Mouse (Mus musculus): ENCODE data around the gene Eci1. TPM values are rescaled to one million over a fixed set of nuclear protein-coding genes. Genes with fewer than 3 reads are reported as not detected.
A peak's percentile ranks its signal among the peaks of the same experiment; 100 is the strongest.

Eci1 gene
- 55.4 and 55.9 TPM in 2 replicates for polyA plus RNA-seq (2012; rRNA removed)

- no peaks in the 10 kb centered on the region for H3K4me1 ChIP-seq (ENCODE audit: control insufficient read depth, insufficient read depth, low read length)
- H3K27ac ChIP-seq (ENCODE audit: insufficient read depth, low read length) = peak within 1 kb of the TSS; percentile 90
- TF ChIP-seq CTCF (IDR thresholded peaks at IDR 0.05; ENCODE audit: extremely low read depth, insufficient read depth, low read length) (no peak), POLR2A (IDR thresholded peaks at IDR 0.05; ENCODE audit: extremely low read depth, insufficient read depth, low read length) (peak; percentile 59; the same call in 1 of the 2 replicates)
- H3K4me3 ChIP-seq (ENCODE audit: insufficient read depth, low read length) = peak within 1 kb of the TSS; percentile 49
Observed at GRCm38 (mm10) chr17:24426471-24427169, at the start of gene Eci1. Eci1 (plus strand) TSS chr17:24426641.

GRCm38 (mm10) chr17:24378496-24378895 lies 47.9 kb upstream of the Eci1 start:
- Histone ChIP-seq H3K4me3 (ENCODE audit: insufficient read depth, low read length) (no peak overlapping the region), H3K4me1 (ENCODE audit: control insufficient read depth, insufficient read depth, low read length) (no peaks in the 10 kb centered on the region), H3K27ac (ENCODE audit: insufficient read depth, low read length) (no peak overlapping the region)
- TF ChIP-seq CTCF (IDR thresholded peaks at IDR 0.05; ENCODE audit: extremely low read depth, insufficient read depth, low read length) (no peak), POLR2A (IDR thresholded peaks at IDR 0.05; ENCODE audit: extremely low read depth, insufficient read depth, low read length) (no peak)

GRCm38 (mm10) chr17:24383789-24384188 lies 42.7 kb upstream of the Eci1 start:
- Histone ChIP-seq H3K27ac (ENCODE audit: insufficient read depth, low read length) (no peak overlapping the region), H3K4me3 (ENCODE audit: insufficient read depth, low read length) (no peak overlapping the region), H3K4me1 (ENCODE audit: control insufficient read depth, insufficient read depth, low read length) (no peaks in the 10 kb centered on the region)
- TF ChIP-seq POLR2A (IDR thresholded peaks at IDR 0.05; ENCODE audit: extremely low read depth, insufficient read depth, low read length) = no peak
- TF ChIP-seq CTCF (IDR thresholded peaks at IDR 0.05; ENCODE audit: extremely low read depth, insufficient read depth, low read length) = no peak

GRCm38 (mm10) chr17:24388711-24389110 lies 37.7 kb upstream of the Eci1 start:
- no peak overlapping the region for H3K4me3 ChIP-seq (ENCODE audit: insufficient read depth, low read length)
- no peak for TF ChIP-seq POLR2A (IDR thresholded peaks at IDR 0.05; ENCODE audit: extremely low read depth, insufficient read depth, low read length)
- no peak for TF ChIP-seq CTCF (IDR thresholded peaks at IDR 0.05; ENCODE audit: extremely low read depth, insufficient read depth, low read length)
- no peak overlapping the region for H3K27ac ChIP-seq (ENCODE audit: insufficient read depth, low read length)
- no peaks in the 10 kb centered on the region for H3K4me1 ChIP-seq (ENCODE audit: control insufficient read depth, insufficient read depth, low read length)

- Histone ChIP-seq H3K4me1 (ENCODE audit: control insufficient read depth, insufficient read depth, low read length) (no peaks in the 10 kb centered on the region), H3K27ac (ENCODE audit: insufficient read depth, low read length) (no peak overlapping the region), H3K4me3 (ENCODE audit: insufficient read depth, low read length) (no peak overlapping the region)
- TF ChIP-seq POLR2A (IDR thresholded peaks at IDR 0.05; ENCODE audit: extremely low read depth, insufficient read depth, low read length) = no peak
- TF ChIP-seq CTCF (IDR thresholded peaks at IDR 0.05; ENCODE audit: extremely low read depth, insufficient read depth, low read length) = peak; percentile 76
Observed at GRCm38 (mm10) chr17:24389865-24390264, 36.6 kb upstream of the Eci1 start.

GRCm38 (mm10) chr17:24391149-24391548 lies 35.3 kb upstream of the Eci1 start:
- Histone ChIP-seq H3K4me3 (ENCODE audit: insufficient read depth, low read length) (no peak overlapping the region), H3K4me1 (ENCODE audit: control insufficient read depth, insufficient read depth, low read length) (no peaks in the 10 kb centered on the region), H3K27ac (ENCODE audit: insufficient read depth, low read length) (no peak overlapping the region)
- TF ChIP-seq CTCF (IDR thresholded peaks at IDR 0.05; ENCODE audit: extremely low read depth, insufficient read depth, low read length) (peak; percentile 42), POLR2A (IDR thresholded peaks at IDR 0.05; ENCODE audit: extremely low read depth, insufficient read depth, low read length) (no peak)

GRCm38 (mm10) chr17:24393527-24393926 lies 32.9 kb upstream of the Eci1 start:
- Histone ChIP-seq H3K4me3 (ENCODE audit: insufficient read depth, low read length) (no peak overlapping the region), H3K4me1 (ENCODE audit: control insufficient read depth, insufficient read depth, low read length) (no peaks in the 10 kb centered on the region), H3K27ac (ENCODE audit: insufficient read depth, low read length) (no peak overlapping the region)
- TF ChIP-seq POLR2A (IDR thresholded peaks at IDR 0.05; ENCODE audit: extremely low read depth, insufficient read depth, low read length) = no peak

- no peak overlapping the region for H3K27ac ChIP-seq (ENCODE audit: insufficient read depth, low read length)
- TF ChIP-seq POLR2A (IDR thresholded peaks at IDR 0.05; ENCODE audit: extremely low read depth, insufficient read depth, low read length) (no peak), CTCF (IDR thresholded peaks at IDR 0.05; ENCODE audit: extremely low read depth, insufficient read depth, low read length) (no peak)
- H3K4me3 ChIP-seq (ENCODE audit: insufficient read depth, low read length) = no peak overlapping the region
- H3K4me1 ChIP-seq (ENCODE audit: control insufficient read depth, insufficient read depth, low read length) = no peaks in the 10 kb centered on the region
Observed at GRCm38 (mm10) chr17:24394456-24394855, 32.0 kb upstream of the Eci1 start.

- Histone ChIP-seq H3K4me3 (ENCODE audit: insufficient read depth, low read length) (no peak overlapping the region), H3K4me1 (ENCODE audit: control insufficient read depth, insufficient read depth, low read length) (no peaks in the 10 kb centered on the region; the same call in 1 of the 2 replicates), H3K27ac (ENCODE audit: insufficient read depth, low read length) (no peak overlapping the region)
- TF ChIP-seq POLR2A (IDR thresholded peaks at IDR 0.05; ENCODE audit: extremely low read depth, insufficient read depth, low read length) = no peak
- no peak for TF ChIP-seq CTCF (IDR thresholded peaks at IDR 0.05; ENCODE audit: extremely low read depth, insufficient read depth, low read length)
Observed at GRCm38 (mm10) chr17:24402371-24402770, 24.1 kb upstream of the Eci1 start.

GRCm38 (mm10) chr17:24407116-24407803 lies 19.2 kb upstream of the Eci1 start:
- Histone ChIP-seq H3K27ac (ENCODE audit: insufficient read depth, low read length) (no peak overlapping the region), H3K4me1 (ENCODE audit: control insufficient read depth, insufficient read depth, low read length) (no peaks in the 10 kb centered on the region; the same call in 1 of the 2 replicates), H3K4me3 (ENCODE audit: insufficient read depth, low read length) (no peak overlapping the region)
- TF ChIP-seq CTCF (IDR thresholded peaks at IDR 0.05; ENCODE audit: extremely low read depth, insufficient read depth, low read length) = no peak
- no peak for TF ChIP-seq POLR2A (IDR thresholded peaks at IDR 0.05; ENCODE audit: extremely low read depth, insufficient read depth, low read length)

Measured in cortical plate, adult 2 months (tissue).